Mouse (Mus musculus): ENCODE measurements at regions not wholly inside any gene's neighbourhood (a gene's known extent, or its start where the extent isn't known, plus 50 kb on each side); places are given as distances from the start of the nearest gene placed in this dataset.
A peak's percentile ranks its signal among the peaks of the same experiment; 100 is the strongest.

DNA sequence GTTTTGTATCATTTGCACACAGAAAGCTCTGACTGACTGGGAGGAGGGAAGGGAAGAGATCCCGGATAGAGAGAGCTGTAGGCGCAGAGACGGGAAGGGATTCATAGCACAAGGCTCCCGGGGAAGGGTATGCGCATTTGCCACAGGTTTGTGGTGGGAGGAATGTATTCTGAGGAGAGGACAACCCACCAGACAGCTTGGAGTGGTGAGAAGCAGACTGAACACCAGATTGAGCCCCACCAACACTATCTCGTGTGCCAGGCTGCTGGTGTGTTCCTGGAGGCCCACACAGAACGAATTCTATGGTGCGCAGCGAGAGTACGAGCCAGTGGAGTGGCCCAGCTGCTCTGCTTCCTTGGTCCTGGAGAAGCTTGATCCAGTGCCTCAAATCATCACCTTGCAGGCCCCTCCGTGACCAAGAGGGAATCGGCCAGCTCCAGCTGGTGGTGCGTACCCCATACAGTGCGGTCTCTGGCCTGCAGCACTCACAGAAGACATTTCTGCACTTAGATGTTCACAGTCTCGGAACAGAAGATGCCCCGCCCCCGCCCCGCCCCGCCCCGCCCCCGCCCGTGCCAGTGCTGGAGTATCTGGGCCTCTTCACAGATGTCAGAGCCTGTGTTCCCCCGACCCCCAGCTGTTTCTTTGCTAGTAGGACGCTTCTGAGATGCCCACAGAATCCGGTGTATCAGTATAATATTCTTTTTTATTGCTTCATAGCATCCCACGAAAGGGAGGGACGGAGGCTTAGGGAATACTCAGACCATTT is 92.8 kb upstream of the Tmem189 start:
- DNase-seq (ENCODE audit: low spot score in 2 of 2), result no peak

DNA sequence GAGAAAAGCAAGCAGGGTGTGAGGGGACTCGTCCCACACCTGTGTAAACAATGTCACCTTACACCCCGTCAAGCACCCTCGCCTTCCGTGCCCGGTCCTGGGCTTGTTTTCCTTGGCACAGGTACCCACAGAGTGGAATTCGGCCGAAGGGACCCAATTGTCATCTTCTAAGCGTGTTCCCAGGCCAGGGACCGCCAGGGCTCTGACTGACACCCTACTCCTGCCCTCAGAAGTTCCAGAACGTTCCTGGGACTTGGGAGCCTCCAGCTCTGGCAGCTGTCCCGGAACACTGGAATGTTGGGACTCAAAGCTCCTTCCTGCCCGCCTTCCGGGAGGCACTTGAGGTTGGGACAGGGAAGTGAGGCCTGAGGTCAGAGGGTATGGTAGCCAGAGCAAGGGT is 91.9 kb upstream of the Tmem189 start:
- no peak for DNase-seq (ENCODE audit: low spot score in 2 of 2)

DNA sequence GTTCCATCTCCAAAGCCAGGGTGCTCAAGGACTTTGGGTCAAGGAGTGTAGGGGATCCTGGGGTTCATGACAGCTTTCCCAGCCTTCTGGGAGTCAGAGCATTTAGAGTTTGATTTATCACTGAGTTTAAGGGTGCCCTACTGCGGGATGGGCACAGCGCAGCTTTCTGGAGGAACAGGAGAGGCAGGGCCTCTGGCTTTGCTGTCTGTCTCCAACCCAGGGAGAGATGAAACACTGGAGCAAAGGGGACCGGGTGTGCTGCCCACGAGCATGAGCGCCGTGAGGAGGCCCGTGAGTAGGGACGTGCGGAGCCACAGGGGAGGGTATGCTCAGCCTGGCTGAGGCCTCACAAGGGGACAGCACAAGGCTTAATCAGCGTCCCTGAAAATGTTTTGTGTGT is 89.1 kb upstream of the Tmem189 start:
- DNase-seq (ENCODE audit: low spot score in 2 of 2), result no peak

DNA sequence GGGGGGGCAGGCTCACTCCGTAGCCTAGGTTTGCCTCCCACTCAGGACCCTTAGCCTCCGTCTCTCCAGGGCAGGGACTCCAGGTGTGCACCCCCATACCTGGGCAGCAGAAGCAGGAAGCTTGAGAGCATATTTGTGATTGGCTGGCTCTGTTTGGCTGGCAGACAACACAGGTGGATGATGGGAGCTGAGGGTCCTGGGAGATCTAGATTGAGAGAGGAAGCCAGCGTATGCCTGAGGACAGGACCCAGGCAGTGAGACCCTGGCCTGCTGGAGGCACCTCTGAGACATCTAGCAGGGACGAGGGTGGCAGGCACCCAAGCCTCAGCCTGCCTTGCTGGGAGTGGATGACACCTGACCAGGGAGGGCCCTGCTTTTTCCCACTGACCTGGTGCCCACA is 88.6 kb upstream of the Tmem189 start:
- DNase-seq (ENCODE audit: low spot score in 2 of 2), result no peak

DNA sequence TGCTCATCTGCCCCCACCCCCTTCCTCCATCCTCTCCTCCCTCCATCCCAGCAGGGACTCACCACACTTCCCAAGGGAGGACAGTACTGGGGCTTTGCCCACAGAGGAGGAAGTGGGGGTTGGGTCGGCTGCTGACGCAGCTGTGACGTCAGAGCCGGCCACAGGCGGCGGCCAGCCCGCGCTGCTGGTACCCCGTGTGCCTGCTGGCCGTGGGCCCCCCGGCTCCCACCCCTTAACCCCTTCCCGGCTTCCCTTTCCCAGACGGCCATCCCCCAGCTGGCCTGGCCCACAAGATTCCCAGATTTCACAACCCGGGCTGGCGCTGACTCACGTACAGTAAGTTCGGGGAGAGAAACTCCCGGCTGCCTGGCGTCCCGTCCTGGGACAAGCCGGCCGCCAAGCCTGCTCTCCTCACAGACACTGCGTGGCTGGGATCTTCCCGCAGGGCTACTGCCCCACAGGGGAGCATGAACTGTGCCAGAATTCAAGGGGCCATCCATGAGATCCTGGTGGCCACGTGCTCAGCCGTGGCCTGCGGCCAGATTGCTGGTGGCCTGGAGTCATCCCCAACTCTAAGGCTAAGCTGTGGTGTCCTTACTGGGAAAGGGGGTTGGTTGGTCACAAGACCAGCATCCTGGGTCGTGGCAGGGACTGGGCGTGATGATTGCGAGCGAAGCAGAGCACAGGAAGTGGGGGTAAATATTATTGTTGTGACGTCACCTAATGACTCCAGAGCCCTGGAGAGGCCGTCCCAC is 87.9 kb upstream of the Tmem189 start:
- DNase-seq (ENCODE audit: low spot score in 2 of 2), result peak; percentile 57 to 81

DNA sequence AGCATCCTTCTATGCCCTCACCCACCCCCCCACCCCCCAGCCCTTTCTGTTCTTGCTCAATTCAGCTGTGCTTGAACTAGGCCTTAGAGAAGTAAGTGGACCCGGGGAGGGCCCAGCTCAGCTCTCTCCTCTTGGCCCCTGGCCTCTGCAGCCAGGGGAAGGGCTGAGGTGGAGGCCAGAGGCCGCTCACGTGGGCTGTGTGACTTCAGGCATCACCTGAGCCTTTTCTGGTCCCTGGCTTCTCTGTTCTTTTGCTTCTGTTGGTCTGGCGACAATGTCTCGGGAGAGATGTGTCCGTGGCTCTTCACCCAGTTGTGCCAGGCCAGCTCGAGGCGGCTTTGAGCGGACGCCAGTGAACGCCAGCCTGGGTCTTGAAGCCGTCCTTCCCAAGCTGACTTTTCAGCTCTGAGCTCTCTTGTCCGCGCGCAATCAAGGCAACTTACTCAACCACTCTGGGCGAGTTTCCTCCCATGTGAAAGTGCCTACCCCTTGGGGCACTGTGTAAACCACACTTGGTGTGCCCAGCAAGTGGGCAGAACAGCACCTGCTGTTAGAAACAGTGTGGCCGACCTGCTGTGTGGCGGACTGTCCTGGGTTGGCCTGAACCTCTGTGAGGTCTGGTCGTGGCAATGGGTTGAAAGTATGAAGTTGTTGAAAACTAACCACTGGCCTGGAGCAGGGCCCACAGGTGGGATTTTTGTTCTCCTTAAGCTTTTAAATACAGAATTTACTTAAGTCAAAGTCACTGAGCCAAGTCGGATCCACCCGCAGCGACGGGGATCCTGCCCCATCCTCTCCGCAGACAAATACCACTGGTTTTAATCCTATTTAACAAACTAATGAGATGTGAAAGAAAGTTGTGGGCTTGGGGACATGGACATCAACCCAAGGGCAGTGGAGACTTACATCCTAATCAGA is 86.9 kb upstream of the Tmem189 start:
- DNase-seq (ENCODE audit: low spot score in 2 of 2), result no peak

DNA sequence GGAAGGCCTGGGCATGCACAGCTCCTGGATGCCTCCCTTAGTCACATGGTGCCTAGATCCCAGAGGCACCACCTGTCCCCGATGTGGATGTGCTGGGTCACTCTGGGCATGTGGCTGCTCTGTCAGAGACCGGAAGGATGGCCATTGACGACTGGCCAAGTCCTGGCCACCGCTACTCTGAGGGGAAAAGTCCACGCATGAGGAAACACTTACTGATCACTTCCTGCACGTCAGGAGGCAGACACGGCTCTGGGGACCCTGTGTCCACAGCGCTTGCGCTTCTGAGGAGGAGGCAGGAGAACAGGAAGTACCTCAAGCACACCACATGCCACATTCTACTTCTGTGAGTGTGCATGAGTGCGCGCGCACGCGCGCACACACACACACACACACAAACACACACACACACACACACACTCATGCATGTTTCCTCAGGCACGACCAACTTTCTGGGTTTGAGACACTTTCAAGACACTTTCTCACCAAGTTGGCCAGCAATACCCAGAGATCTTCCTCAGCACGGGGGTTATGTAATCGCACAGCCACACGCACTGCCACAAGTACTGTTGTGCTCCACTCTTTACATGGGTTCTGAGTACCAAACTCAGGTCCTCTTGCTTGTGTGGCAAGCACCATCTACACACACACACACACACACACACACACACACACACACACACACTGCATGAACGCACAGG is 85.7 kb upstream of the Tmem189 start:
- peak in 1 of 2 experiments; percentile 55 for DNase-seq (ENCODE audit: low spot score in 2 of 2)

DNA sequence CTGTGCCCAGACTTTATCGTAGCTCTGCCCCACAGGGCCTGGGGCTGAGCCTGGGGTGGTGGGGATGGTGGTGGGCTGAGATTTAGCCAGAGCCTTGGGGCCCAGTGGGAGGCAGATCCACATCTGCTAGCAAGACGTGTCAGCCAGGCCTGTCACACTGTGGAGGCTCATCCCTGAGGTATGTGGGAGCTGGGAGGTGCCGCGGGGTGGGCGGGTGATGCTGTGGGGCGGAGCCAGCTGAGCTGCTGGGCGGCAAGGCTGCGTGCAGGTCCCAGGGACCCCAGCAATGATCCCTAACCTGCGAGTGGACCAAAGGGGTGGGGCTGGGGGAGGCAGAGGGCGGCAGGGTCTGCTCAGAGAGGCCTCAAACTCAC is 85.2 kb upstream of the Tmem189 start:
- no peak for DNase-seq (ENCODE audit: low spot score in 2 of 2)

DNA sequence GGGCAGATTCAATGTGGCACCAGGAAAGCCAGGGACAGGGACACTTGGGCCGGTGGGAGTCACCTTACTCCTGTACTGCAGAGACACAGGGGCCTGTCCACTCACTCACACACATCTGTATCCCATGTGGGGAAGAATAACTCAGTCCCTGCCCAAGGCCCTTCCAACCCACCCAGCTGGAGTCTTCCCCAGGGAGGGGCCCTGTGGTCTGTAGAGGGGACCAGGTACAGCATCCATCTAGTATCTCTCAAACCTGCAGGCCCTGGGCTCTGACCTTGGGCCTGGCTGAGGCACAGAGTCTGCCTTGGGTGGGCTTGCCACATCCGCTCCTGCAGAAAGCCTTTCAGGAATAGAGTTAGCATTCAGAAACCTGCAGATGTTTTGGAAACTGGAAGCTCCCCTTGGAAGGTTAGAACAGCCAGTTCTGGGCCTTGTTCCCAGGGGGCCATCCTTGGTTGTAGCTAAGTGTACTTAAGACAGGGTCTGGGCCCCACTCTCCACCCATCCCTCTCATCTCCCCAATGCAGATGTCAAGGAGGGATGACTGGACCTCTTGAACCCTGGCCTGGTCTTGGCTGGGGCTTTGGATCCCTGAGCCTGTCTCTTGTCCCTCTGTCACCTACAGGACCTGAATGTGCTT is 84.7 kb upstream of the Tmem189 start:
- DNase-seq (ENCODE audit: low spot score in 2 of 2), result no peak

DNA sequence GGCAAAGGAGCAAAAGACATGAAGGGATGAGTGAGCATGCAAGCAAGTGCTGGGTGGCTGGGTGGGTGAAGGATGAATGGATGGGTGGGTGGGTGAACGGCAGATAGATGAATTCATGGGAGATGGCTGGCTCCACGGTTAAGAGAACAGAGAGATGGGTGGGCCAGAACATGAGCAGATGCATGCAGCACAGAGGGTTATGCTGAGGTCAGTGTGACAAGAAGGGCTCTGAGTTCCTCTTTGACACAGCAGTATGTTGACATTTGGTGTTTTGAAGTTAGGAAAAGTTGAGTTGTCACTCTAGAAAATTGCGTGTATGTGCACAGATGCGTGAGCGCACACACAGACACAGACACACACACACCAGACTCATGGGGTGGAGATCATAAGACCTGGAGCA is 83.2 kb upstream of the Tmem189 start:
- DNase-seq (ENCODE audit: low spot score in 2 of 2), result no peak

DNA sequence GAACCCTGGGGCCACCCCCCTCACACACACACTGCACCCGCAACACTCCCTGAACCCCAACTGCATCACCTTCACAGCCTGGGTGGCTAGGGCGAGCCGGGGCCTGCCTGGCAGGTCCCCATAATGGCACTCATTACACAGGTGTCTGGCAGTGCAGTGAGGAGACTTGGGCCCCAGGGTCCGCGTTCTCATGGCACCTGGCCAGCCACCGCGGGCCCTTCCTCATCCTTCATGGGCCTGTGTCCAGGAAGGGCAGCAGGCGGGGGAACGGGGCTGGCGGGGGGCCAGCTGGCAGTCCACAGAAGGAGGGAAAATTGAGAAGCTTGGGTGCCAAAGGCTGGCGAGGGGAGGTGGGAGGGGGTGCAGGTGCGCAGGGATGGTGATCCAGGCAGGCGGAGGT is 78.3 kb upstream of the Tmem189 start:
- no peak for DNase-seq (ENCODE audit: low spot score in 2 of 2)

DNA sequence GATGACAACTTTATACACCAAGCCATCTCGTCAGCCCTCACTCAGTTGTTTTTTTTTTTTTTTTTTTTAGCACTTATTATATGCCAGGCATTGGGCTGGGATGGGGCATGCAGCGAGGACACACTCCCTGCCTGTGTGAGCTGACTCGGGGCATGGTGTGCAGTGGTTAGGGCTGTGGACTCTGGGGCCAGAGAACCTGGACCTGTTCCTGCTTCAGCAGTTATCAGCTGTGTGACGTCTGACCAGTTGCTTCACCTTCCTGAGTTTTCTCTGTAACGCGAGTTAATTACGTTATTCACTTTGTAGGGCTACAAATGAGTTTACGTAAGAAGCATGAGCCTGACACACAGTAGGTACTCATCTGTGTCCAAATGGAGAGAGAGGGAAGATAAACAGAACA is 77.7 kb upstream of the Tmem189 start:
- DNase-seq (ENCODE audit: low spot score in 2 of 2), result no peak

DNA sequence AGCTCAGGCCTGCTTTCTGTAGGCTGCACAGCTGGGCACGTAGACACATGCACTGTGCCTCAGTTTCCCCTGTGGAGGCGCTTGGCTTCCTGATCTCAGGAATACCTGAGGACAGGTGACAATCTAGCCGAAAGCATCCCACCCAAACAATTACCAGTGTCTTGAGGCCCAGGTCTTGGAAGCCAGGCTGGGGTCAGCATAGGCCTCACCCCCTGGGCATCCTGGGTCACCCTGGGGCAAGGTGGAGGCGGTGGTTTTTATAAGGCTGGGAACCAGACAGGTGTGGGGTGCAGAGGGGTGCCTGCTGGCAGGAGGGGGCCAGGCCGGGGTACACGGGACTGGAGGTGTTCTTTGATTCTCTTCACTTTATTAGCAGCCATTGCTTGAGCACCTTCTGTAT is 76.2 kb upstream of the Tmem189 start:
- DNase-seq (ENCODE audit: low spot score in 2 of 2), result no peak

DNA sequence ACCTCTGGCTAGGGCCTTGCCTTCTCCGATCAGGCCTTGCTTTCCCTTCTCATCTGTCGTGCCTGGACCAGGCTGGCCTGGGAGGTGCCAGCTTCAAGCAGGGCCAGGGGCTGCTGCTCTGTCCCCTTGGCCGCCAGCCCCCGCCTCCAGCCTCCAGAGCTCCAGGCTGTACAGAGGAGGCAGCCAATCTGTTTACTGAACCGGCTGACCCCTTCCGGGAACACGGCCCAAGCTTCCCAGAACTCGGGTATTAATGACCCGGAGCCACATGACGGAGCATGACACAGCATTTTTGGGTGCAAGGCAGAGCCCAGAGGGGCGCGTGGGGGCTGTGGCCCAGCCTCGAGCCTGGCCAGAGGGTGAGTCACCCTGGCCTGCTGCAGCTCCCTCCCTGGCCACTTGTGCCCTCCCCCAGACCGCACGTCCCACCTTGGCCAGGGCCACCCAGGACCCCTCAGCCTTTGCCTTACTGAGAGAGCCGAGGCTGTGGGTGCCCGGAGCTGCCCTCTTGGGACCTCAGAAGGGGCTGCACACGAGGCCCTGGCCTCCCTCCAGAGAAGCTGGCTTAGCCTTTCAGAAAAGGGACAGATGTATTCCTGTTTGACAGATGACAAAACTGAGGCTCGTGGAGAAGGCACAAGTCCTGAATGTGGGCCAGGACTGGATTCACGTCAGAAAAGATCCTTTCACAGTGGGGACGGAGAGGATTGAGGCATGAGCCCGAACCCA is 75.6 kb upstream of the Tmem189 start:
- peak in 1 of 2 experiments; percentile 67 for DNase-seq (ENCODE audit: low spot score in 2 of 2)

DNA sequence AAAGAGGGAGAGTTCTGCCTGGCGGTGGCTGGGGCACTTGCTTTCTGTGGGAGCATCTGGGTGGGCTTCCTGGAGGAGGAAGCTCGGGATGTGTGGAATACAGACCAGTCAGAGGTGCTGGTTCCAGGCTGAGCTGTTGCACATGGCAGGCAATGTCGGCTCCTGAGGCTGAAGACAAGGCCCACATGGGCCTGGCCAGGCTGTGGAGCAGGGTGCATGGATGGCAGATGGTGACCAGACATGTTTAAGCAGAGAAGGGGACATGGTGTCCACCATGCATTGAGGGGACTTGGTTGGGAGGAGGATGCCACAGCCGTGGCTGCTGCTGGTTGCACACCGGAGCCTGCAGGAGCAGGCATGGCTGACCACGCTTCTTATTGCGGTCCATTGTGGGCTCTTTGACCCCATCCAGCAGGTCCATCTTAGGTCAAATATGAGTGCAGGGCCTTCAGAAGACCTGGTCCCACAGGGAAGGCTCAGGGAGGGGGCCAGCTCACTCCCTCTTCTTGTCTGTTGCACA is 74.3 kb upstream of the Tmem189 start:
- DNase-seq (ENCODE audit: low spot score in 2 of 2), result no peak

DNA sequence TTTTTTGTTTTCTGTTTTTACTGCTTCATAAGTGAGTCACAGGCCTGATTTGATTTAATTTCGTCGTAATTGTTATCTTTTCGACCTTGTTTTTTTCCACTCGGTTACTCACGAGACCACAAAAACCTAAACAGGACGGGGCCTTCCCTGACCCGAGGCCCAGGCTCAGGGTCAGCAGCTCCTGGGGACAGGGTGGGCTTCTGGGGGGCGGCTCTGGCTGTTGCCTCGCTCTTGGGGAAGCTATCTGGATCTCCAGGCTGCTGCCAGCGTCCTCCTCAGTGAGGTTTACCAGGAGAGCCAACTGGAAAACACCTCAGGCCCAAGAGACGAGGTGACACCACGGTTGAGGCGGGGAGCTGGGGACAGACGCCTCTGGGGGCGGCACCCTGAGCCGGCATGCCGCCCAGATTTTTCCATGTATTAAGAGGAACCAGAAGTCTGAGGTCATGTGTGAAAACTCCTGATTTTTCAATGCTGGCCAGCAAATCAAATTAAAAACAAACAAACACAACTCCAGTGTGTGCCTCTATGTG is 71.8 kb upstream of the Tmem189 start:
- DNase-seq (ENCODE audit: low spot score in 2 of 2), result no peak

DNA sequence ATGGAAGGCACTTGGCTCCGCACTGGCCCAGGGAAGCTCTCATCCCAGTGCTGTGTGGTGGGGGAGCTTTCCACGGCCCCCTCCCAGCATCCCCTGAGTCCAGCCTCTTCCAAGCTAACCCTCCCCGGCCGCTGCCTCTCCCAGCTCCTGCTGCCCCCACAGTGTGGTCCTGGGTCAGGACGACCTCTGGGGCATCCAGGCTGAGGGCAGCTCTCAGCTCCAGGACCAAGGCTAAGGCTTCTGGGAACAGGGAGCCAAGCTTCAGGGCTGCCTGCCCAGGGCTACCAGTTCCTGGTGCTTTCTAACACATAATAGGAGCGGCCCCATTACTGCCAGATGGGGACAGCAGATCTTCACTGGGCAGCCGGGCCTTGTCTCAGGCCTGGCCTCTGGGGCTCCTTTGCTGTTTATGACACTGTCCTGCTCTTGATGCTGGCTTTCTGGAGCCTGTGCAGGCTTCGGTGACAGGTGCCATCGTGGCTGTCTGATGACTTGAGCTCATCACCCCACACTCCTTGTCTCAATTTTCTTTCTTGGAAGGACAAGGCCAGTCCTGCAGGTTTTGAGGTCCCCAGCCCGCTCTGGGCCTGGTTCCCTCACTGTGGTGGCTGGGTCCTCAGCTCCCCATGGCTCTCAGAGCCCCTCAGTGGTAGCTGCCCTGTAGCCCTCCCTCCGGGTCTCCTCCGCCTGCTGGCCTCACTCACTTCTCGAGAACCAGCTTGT is 71.2 kb upstream of the Tmem189 start:
- no peak for DNase-seq (ENCODE audit: low spot score in 2 of 2)

DNA sequence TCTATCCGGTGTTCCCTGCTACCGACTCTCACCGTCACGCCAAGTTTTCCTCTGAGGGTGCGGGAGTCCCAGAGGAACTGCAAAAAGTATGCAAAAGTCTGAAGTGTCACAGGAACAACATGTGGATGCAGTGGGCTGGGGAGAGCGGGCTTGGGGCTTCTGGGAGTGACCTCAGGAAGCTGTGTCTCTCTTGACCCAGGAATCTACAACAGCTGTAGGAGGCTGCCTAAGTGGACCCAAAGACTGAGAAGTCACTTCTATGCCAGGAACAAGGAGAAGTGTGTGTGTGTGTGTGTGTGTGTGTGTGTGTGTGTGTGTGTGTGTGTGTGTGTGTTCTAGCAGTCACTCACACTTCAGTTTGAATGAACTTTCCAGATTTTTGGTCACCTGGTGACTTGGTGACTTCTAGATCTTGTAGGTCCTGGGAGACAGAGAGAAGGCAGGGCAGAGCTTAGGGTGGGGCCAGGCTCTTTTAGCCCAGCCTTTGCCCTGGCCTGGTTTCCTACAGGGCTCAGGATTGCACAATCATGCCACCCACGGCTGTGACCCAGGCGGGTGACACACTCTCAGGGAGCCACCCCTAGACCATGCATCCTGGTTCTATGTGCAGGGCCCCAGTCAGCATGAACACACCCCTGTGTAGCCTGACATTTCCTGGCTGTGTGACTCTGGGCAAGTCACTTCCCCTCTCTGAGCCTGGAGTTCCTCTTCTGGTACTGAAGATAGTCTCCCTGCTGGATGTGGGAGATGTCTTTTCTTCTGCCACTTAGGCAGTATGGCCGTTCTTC is 70.2 kb upstream of the Tmem189 start:
- DNase-seq (ENCODE audit: low spot score in 2 of 2), result peak in 1 of 2 experiments; percentile 55
